Mouse (Mus musculus) spleen, adult 2 months (tissue): ENCODE measurements at regions not wholly inside any gene's neighbourhood (a gene's known extent, or its start where the extent isn't known, plus 50 kb on each side); places are given as distances from the start of the nearest gene placed in this dataset.

Experiments used
- CTCF ChIP-seq: fragments of 200-500 bp; IDR thresholded peaks from 2 replicates; pipeline ENCODE4 v1.5.1; 2011; ENCODE audit warnings: mild to moderate bottlenecking, inconsistent platforms; ENCODE audit not compliant: insufficient read depth, insufficient read length, insufficient replicate concordance; ENCODE audit errors: extremely low read depth
- POLR2A ChIP-seq: fragments of 200-500 bp; IDR thresholded peaks from 2 replicates; pipeline ENCODE4 v1.6.1; 2011; ENCODE audit warnings: low read depth, low read length, inconsistent platforms

GRCm38 (mm10) chr9:115545792-115546191, 235.6 kb upstream of the Stt3b start:
- TF ChIP-seq CTCF = no peak
- no peak for TF ChIP-seq POLR2A
